Mouse (Mus musculus) layer of hippocampus, postnatal 10 days (tissue): Measurements from ENCODE around the gene Crabp1. TPM values are rescaled to one million over a fixed set of nuclear protein-coding genes. Genes with fewer than 3 reads are reported as not detected.

Source experiments
- DNase-seq, 2 experiments: peaks; one replicate each; pipeline ENCODE4 v3.0.0; 2021; ENCODE audit warnings: low spot score in 2 of 2
- long read RNA-seq: library from polyadenylated mRNA; stranded (forward); transcript quantifications from one replicate; pipeline ENCODE4 v2.0.0, GENCODE M21; 2023
- total RNA-seq, 2 experiments: library from RNA; stranded (reverse); gene quantifications; 2 replicates each; pipeline ENCODE4 v1.2.3; 2021

The Crabp1 gene
- 1 to 10 TPM; 5.5 to 5.7 TPM for total RNA-seq
- long read RNA-seq, partial matches to known transcripts, result 0 of 3 reads
- long read RNA-seq, other reads (novel, unspliced or antisense), result 0 of 3 reads

DNA sequence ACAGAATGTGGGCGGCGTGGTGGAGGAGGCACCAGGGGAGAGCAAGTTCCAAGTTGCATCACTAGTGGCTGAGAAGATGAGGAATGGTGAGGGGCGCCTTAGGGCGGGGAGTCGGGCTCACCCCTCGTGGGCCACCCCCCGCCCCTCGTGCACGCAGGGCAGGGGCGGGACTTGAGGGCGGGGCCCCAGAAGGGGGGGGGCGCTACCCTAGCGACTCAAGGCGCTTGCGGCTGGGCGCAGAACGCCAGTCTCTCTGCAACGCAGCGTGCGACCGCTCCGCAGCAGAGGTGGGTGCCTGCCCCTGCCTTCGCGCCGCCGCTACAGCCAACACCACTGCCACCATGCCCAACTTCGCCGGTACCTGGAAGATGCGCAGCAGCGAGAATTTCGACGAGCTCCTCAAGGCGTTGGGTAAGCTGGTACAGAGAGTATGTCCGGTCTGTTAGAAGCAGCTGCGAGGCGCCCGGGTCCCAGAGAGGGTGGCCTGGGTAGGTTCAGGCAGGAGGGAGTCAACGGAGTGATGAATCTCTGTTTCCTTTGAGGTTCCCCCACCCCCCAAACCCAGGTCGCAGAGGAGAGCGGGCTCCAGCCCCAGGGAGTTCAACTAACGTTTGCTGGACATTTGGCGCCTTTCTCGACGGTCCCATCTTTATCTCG, at the start of gene Crabp1:
Gene Crabp1 (plus strand): TSS at position 188 of the 657 bp plus-strand sequence.
- DNase-seq, result peak in 1 of 2 experiments; percentile 20

DNA sequence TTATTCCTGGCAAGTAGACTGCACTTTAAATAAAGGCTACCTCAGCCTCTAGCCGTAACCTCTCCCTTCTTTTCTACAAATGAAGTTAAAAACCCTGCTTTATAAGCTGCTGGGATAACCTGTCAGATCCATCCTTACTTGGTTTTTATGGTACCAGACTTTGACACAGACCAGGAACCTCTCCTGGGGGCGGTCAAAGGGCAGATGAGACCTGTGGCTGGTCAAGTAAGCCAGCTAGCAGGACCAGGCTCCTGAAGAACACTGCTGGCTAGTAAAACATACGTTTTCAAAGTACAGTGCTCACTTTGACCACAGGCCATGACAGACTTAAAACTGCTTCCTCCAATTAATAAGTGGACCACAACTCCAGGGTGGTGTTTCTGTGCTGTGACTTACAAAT, 48.8 kb upstream of the Crabp1 start:
- DNase-seq, result no peak

DNA sequence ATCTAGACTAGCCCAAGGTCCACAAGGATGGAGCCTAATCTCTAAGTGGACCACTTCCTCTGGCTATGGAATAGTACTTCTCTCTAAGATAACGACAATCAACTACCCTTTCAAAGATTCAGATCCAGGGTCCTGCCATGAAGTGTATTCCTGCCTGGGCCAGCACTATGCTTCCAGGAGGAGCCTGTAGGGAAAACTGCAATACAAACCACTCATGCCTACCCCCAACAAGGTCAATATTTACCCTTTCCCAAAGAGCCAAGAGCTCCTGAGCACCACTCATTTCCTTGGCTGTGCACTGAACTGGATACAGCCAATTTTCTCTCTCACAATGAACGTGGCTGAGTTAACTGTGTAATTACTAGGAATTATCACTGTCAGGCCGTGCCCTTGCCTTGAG, 47.0 kb upstream of the Crabp1 start:
- DNase-seq, result no peak

DNA sequence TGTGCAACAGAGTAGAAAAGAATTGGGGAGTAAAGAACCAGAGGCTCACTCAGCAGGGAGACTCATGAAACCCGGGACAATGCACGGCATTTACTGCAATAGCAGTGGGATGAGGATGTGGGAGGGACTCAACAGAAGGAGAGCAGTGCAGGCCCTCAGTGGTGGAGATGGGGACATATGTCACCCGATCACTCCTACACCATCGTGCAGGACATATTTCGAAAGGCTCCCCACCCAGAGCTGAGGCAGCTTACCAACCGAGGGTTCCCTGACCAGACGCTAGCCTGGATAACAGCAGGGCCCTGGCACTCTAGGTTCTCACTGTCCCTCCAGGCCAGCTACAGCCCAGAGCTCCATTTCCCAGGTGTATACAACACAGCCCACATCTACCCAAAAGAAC, 42.4 kb upstream of the Crabp1 start:
- DNase-seq, result no peak

DNA sequence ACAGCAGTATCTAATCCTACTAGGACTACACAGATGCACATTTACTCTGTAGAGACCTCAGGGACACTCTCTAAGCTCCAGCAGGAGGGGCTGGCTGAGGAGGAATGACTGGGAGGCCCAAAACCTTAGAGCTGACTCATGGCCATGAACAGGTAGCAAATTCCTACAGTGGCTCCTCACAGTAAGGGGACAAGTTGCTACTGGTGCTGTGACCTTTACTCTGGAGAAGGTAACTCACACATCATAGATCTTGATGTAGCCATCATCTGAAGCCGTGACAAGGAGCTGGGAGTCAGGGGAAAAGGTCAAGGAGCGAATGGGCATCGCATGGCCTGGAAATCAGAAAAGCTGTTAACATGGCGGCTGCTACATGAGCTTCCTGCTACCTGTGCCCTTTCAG, 42.0 kb upstream of the Crabp1 start:
- no peak for DNase-seq

DNA sequence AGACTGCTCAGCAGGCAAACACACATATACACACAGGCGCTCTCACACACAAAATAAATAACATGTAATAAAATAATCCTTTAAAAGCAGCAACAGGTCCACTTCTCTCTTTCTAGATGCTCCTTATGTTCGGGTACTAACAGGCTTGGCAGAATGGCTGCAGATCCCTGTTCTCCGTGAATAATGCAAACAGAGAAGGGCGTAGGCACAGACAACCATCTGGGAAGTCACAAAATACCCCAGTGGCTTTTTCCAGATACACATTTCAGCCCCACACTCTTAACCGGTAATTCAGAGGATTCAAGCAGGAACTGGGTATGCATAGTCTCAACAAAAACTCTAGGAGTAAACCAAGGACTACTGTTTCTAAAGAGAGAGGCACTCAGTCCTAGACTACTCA, 38.2 kb upstream of the Crabp1 start:
- no peak for DNase-seq

- DNase-seq, result no peak
Observed at GRCm38 (mm10) chr9:54732122-54732521, 32.4 kb upstream of the Crabp1 start.

- DNase-seq, result peak; percentile 99
Observed at GRCm38 (mm10) chr9:54733921-54734638, 30.5 kb upstream of the Crabp1 start, which contains the start of gene Wdr61. Wdr61 (minus strand) TSS chr9:54734519.

DNA sequence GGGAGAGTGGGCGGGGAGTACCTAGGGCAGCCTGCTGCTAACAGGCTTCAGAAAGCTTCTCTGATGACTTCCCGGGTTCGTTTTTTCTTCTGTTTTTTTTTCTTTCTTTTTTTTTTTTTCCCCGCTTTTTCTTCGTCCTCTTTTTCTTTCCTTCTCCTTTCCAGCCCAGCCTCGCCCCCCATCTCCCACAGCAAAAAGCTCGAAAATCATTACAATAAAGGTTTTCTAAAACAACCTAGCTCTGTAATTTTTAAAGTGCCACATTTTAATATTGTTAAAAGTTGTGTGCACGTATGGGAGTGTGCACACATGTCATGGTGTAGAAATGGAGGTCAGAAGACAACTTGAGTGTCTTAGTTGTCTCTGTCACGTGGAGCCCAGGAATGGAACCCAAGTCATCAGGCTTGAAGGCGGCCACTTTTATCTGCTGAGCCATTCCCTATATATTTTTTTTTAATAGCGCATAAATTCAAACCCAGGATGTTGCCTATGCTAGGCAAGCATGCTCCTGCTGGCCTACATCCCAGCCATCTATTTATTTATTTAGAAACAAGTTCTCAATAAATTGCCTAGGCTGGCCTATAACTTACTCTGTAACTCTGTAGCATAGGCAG, 29.8 kb upstream of the Crabp1 start:
- no peak for DNase-seq

GRCm38 (mm10) chr9:54736284-54736701, 28.3 kb upstream of the Crabp1 start:
- peak; percentile 44 to 56 for DNase-seq

DNA sequence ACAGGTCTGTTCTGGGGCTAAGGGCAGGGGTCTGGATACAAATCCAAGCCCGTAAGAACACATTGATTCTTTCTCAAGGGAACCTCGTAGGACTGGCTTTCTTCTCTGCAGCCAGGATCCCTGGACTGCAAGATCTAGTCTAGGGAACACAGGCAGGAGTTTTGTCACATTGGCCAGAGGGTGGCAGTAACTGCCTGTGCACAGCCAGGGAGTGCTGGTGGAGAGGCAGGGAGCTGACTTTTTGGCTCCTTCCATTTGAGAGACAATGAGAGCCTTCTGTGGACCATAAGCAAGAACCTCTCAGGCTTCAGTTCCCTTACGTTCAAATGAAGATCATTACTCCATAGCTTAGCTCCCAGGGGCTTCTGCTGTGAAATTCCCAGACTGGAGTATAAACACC, 26.2 kb upstream of the Crabp1 start:
- DNase-seq, result peak; percentile 76 to 80

DNA sequence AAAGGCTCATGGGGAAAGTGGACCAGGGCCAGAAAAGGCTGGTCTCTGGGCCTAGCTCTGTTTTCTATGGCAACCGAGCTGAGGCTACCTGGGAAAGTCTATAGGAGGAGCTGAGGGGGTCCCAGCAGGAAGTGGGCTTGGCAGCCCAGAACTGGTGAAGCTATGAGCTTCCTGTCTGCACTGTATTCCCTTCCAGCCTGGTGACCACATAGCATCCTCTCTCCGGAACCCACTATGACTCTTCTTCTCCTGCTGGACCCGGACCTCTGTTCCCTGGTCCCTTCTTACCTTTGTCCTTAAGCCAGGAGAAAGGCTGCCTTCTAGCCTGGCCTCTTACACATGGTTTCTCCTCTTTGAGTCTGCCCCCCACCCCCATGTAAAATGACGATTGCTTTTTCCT, 20.7 kb upstream of the Crabp1 start:
- no peak for DNase-seq

DNA sequence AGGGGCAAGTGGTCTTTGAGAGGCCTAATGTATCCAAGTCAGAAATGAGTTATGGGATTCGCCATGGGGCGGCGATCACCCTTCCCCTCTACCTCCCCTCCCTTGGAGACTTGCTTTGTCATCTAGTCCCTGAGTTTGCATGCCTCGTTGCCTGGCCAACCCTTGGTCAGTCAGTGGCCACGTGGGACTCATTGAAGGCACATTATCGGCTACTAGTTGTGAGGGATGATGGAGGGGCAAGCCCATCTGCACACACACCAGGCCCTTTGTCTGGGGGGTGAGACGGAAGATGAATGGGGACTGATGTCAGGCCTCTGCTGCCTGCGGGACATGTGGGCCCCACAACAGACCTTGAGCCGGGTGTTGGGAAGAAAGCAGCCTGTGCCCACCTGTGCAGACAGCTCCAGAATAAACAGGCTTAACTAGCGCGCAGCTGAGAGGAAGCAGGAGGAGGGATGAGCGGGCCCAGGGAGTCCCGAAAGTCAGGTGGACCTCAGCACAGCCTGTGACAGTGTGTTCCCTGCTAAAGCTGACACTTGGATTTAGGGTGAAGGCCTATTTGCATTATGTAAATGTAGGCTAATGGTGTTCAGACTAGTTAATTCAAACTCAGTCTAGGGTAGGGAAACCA, 18.7 kb upstream of the Crabp1 start:
- no peak for DNase-seq

DNA sequence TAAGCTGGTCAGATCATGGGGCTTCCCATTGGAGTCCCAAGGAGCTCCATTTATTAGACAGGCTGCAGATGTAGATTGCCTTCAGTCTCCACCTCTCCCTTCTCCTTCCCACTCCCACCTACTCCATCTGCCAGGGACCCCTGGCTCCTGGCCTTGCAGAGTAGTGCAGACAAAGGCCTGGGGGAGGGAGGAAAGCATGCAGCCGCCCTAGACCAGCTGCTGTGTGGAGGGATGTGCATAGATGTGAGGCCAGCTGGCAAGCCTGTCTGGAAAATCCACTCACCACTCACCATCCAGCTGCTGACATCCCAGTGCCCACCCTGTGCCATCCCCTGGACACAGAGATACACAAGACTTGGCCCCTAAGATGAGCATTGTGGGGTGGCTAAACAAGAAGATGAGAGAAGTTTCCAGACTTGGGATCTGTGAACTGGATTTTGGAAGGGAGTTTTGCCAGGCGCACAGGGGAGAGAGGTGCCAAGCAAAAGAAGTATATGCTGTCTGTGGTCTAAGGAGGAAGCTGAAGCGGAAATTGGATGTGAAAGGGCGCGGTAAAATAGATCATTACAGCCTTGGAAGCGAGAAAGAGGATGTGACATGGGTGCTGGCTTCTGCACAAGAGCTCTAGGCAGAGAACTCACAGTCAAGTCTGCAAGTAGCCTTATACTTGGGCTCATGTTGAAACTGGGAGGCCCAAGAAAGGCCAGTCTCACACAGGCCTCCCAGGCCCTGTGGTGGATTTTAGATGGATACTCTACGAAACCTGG, 14.2 kb upstream of the Crabp1 start:
- DNase-seq, result no peak

DNA sequence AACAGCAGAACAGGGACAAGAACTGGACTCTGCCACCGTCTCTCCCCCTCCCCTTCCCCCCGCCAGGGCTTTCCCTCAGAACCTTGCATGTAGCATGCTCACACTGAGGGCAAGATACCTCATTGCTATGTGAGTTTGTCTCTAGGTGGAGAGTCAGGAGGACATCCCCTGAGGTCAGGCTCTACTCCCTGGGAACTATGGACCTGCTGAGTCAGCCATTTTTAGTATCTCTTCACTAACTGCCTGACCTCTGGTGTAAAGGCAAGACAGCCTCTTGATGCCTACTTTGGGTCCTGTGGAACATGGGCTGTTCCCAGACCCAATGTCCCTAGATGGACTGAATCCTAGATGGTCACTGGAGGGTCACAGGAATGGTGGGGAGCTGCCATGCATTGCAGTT, 12.9 kb upstream of the Crabp1 start:
- no peak for DNase-seq

DNA sequence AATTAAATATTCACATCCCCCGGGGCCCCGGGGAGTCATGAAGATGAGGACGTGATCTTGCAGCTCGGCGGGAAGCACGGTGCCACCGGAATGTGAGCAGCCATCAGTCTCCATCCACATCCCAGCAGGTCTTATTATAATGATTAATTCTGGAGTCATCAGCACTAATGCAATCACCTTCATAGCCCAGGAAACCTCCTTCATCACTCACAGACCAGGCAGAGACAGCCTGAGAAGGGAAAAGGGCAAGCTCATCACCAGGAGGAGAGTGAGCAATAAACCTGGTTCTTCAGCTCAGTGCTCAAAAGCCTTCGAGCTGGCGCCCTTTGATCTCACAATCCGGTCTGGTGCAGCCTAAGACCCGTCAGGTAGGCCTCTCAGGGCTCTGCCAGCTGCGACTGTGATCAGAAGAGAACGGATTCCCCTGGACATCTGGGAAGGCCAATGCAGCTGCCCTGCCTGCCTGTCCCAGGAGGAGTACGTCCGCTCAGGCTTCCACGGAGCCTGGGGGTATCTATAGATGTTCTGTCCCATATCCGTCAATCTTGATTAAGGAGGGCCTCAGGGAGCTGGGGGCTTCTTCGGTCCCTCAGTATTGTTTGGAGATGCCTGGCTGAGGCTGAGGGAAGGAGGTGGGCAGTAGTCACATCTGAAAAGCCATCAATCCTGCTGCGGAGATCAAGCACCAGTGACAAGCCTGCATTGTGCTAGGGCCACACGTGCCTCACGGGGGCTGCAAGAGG, 12.2 kb upstream of the Crabp1 start:
- no peak for DNase-seq

- DNase-seq, result no peak
Observed at GRCm38 (mm10) chr9:54752944-54753295, 11.6 kb upstream of the Crabp1 start.

DNA sequence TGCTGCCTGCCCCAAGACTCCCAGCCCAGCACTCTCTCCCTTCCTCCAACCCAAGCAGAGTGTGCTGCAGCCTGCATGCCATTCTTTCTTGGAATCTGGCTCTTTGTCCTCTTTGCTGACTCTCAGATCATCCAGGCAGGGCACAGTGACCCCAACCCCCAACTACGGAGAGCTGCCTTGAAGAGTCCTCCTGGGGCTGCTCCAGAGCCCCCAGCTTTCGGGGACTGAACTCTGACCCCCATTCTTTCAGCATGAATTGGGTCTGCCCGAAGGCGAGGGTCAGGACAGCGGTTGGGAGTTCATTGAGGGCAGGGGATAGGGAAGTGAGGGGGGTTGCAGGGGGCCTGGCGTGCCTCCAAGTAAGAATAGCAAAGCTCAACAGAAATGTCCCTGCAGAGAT, 5.0 kb upstream of the Crabp1 start:
- no peak for DNase-seq

DNA sequence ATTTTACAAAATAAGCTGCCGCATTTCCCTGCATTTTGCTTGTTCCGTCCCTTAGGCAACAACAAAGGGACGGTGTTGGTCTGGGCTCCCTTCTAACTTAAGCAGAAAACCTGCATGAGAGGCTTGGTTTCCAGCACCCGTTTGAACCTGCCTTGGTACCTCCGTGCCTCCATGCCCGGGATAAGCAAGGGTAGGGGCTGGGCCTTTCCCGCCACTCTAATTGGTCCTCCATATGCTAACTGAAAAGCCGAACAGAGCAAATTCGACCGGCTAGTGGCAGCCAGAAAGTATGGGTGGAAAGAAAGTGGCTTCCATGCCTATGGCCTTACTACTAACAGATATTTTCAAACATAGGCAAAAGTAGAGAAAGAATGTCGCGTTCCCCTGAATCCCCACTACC, 457 bp upstream of the Crabp1 start:
- no peak for DNase-seq

GRCm38 (mm10) chr9:54765336-54766085, 963 bp downstream of the Crabp1 start:
- DNase-seq, result no peak
